Mouse (Mus musculus) right cerebral cortex, postnatal 36 days (tissue): ENCODE results near the gene Trappc6b.

ENCODE experiments used
- DNase-seq, 2 experiments: peaks; one replicate each; pipeline ENCODE4 v3.0.0; 2022; ENCODE audit warnings: low spot score in 2 of 2, mixed read lengths in 1 of 2

Gene Trappc6b

DNA sequence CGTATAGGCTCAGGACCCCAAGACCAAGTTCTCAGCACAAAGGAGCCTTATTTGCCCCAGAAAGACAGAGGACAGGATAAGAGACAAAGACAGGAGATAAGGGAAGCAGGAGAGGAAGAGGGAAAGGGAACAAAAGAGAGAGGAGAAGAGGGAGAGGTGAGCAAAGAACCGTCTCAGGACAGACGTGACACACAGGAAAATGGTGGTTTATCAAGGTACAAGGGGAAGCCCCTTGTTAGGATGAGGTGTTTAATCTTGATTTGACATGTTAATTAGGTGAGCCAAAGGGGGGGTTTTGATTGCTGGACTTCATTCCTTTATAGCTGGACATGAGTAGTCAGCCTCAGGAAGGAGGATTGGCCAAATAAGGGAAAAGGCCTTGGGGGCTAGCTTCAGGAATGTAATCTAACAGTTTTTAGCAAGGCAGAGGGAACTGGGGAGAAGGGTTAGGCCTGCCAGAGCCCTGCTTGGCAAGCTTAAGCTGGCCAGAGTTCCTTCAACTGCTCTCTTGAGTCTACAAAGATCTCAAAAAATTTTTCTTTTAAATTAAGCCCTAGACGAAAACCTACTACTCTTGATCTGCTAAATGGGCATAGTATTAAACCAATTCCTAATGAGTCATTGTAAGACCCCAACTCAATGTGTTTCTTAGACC lies 5.9 kb downstream of the Trappc6b start:
- DNase-seq, result no peak

GRCm38 (mm10) chr12:59053976-59054375 lies 7.3 kb downstream of the Trappc6b start:
- no peak for DNase-seq

DNA sequence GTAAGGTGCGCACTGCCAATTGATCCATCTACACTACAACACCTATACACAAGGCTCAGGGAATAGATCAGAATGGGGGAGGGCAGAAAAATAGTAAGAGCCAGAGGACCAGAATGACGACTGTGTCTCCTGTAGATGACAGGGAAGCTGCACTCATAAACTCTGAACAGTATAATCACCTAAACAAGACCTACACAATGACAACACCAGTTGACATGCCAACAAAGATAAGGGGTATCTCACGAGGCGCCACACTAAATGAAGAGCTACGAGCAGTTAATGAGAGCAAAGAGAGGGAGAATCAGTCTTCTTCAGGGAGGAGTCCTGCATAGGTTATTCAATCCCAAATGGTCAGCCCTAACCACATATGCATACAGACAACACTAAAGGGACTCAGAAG lies 8.1 kb downstream of the Trappc6b start:
- DNase-seq, result no peak

- DNase-seq, result no peak
Measured at GRCm38 (mm10) chr12:59052470-59052869, 8.8 kb downstream of the Trappc6b start.

- no peak for DNase-seq
Measured at GRCm38 (mm10) chr12:59040851-59041250, 20.4 kb downstream of the Trappc6b start.

GRCm38 (mm10) chr12:59039971-59040844 lies 21.1 kb downstream of the Trappc6b start:
- no peak for DNase-seq

DNA sequence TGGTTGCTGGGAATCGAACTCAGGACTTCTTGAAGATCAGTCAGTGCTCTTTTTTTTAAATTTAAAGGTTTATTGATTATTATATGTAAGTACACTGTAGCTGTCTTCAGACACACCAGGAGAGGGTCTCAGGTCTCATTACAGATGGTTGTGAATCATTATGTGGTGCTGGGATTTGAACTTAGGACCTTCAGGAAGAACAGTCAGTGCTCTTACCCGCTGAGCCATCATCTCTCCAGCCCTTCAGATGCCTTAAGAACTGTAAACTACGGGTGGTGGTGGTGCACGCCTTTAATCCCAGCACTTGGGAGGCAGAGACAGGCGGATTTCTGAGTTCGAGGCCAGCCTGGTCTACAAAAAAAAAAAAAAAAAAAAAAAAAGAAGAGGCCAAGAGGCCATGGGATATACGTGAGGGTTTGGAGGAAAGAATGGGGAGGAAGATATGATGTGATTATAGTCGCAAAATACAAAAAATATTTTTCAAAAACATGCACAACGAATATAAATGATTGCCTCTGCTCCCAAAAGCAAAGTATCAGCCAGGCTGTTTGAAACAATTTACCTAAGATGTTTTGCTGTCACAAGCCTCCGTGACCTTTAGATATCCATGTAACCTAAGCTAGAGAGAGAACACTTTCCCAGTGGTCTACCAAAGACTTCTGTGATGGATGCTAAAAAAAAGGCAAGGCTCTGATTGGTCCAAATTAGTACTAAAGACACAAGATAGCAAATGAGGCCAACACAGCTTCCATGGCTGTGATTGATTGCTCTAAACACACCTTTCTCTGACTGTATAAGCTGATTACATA lies 21.9 kb downstream of the Trappc6b start:
- DNase-seq, result no peak

- DNase-seq, result no peak
Measured at GRCm38 (mm10) chr12:59032101-59032500, 29.2 kb downstream of the Trappc6b start.

- no peak for DNase-seq
Measured at GRCm38 (mm10) chr12:59021306-59021705, 40.0 kb downstream of the Trappc6b start.

- DNase-seq, result no peak
Measured at GRCm38 (mm10) chr12:59019891-59020290, 41.4 kb downstream of the Trappc6b start.

DNA sequence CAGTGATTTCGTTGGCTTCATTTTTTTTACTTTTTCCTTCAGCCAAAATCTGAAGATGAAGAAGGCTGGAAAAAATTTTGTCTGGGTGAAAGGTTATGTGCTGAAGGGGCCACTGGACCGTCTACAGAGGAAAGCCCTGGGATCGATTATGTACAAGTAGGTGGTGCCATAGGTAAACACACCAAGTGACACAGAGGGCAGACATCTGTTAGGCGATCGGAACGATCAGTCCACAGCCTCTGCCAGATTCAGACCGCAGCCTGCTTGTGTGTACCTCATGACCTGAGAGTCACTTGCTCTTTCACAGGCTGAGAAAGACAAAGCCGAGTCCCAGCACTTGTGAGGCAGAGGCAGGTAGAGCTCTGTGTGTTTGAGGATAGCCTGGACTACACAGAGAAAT lies 43.3 kb downstream of the Trappc6b start:
- no peak for DNase-seq

DNA sequence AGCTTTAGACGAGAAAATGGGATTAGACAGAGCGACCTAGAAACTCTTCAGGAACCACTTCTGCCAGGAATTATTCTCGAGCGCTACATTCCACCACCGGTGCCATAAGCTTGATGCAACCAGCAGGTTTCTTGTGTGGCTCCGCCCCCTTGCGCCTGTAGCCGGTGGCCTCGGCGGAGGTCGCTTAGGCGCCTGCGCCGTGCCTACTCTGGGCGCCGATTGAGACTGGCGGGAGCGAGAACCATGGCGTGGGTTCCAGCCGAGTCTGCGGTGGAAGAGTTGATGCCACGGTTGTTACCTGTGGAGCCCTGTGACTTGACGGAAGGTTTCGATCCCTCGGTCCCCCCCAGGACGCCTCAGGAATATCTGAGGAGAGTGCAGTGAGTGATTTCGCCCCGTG lies 48.0 kb downstream of the Trappc6b start, which contains the start of gene Gemin2:
Gene Gemin2 (plus strand): TSS at position 160 of the 400 bp plus-strand sequence.
- peak; percentile 85 to 89 for DNase-seq

- DNase-seq, result no peak
Measured at GRCm38 (mm10) chr12:59012710-59013091, 48.6 kb downstream of the Trappc6b start.

- peak; percentile 96 to 98 for DNase-seq
Measured at GRCm38 (mm10) chr12:59011844-59012709, 49.2 kb downstream of the Trappc6b start, which contains the start of gene Sec23a. Gene Sec23a, minus strand, starts transcription at chr12:59012017.

- DNase-seq, result no peak
Measured at GRCm38 (mm10) chr12:59011275-59011843, 49.9 kb downstream of the Trappc6b start.

DNA sequence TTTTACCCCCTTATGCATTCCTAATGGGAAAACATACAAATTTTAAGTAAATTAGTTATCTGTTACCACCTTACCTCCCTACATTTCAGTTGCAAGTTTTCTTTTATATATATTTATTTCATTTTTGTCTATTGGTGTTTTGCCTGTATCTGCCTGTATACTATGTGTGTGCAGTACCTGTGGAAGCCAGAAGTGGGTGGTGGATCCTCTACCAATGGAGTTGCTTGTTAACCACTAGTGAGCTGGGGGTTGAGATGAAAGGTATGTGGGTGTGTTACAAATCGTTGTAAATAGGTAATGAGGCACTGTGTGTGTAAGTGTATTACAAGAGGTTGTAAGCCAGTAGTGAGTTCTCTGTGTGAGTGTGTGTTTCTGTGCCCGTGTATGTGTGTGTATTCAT lies 50.8 kb downstream of the Trappc6b start:
- no peak for DNase-seq
